Mouse (Mus musculus) E14TG2a.4 (cell line): Measurements from ENCODE around the gene Apoc2.

Source experiments
- CTCF ChIP-seq: conservative IDR thresholded peaks from 2 replicates; pipeline ENCODE4 v1.5.1; 2014; ENCODE audit warnings: low read length
- POU5F1 ChIP-seq: IDR thresholded peaks from 2 replicates; pipeline ENCODE4 v1.6.1; 2014; ENCODE audit warnings: low read length, borderline replicate concordance

- TF ChIP-seq CTCF (no peak), POU5F1 (no peak)
Observed at GRCm38 (mm10) chr7:19716055-19716682, 38.4 kb upstream of the Apoc2 start.
